Mouse (Mus musculus) heart, adult 8-10 months (tissue): ENCODE measurements around the gene Ctrl. TPM values are rescaled to one million over a fixed set of nuclear protein-coding genes. Genes with fewer than 3 reads are reported as not detected.

ENCODE experiments used
- microRNA-seq: library from miRNA; unstranded; fragments of <30 nt; microRNA quantifications from one replicate; pipeline ENCODE4 v1.2.0, GENCODE M21; 2022
- total RNA-seq, 4 experiments: library from RNA; stranded (reverse); gene quantifications; 2 replicates each; pipeline ENCODE4 v1.2.4; 2022

Gene Ctrl
- total RNA-seq, 4 experiments from 2014 or later: 0.44 TPM; not detected in 3

Small RNAs within 50 kb of the gene (microRNA-seq; reads per million reads assigned to microRNA genes)
- gene Mir7074: not detected

Other genes starting within 250 kb of the Ctrl start
- gene Carmil2, start 247.6 kb downstream of the Ctrl start, total RNA-seq: under 1 TPM; 0.13 to 0.22 (median 0.14) TPM
- 10 to 100 TPM; 10.2 to 11.5 (median 10.5) TPM for gene Acd, start 232.8 kb downstream of the Ctrl start, total RNA-seq
- 1 to 10 TPM; 5.9 to 8.1 (median 7.0) TPM for gene Pard6a, start 232.7 kb downstream of the Ctrl start, total RNA-seq
- gene 4933405L10Rik, start 226.2 kb downstream of the Ctrl start, total RNA-seq: not detected
- gene Enkd1, start 225.7 kb downstream of the Ctrl start, total RNA-seq: 1 to 10 TPM; 1.2 to 2.7 (median 2.3) TPM
- 1 to 10 TPM; 2.8 to 3.9 (median 3.5) TPM for gene Gfod2, start 175.2 kb downstream of the Ctrl start, total RNA-seq
- 10 to 100 TPM; 17.4 to 20.0 (median 18.7) TPM for gene Ranbp10, start 106.5 kb downstream of the Ctrl start, total RNA-seq
- not detected for gene Tsnaxip1, start 106.1 kb downstream of the Ctrl start, total RNA-seq
- gene Cenpt, start 80.6 kb downstream of the Ctrl start, total RNA-seq: 1 to 10 TPM; 2.0 to 2.6 (median 2.5) TPM
- 10 to 100 TPM; 26.4 to 30.7 (median 28.0) TPM for gene Thap11, start 78.7 kb downstream of the Ctrl start, total RNA-seq
- 10 to 100 TPM; 16.4 to 44.3 (median 30.6) TPM for gene Nutf2, start 73.3 kb downstream of the Ctrl start, total RNA-seq
- gene Edc4, start 53.0 kb downstream of the Ctrl start, total RNA-seq: 10 to 100 TPM; 23.6 to 25.6 (median 24.2) TPM
- 1 to 10 TPM in 1 of 4 experiments, under 1 TPM in 3; 0.49 to 1.1 (median 0.85) TPM for gene Nrn1l, start 40.3 kb downstream of the Ctrl start, total RNA-seq
- 10 to 100 TPM; 15.6 to 19.2 (median 18.1) TPM for gene Pskh1, start 33.4 kb downstream of the Ctrl start, total RNA-seq
- gene Psmb10, start 4.6 kb upstream of the Ctrl start, total RNA-seq: 10 to 100 TPM; 54.6 to 72.9 (median 62.2) TPM
- gene Lcat, start 9.5 kb upstream of the Ctrl start, total RNA-seq: 1 to 10 TPM in 1 of 4 experiments, under 1 TPM in 3; 0.34 to 1.7 (median 0.57) TPM
- gene Slc12a4, start 32.2 kb upstream of the Ctrl start, total RNA-seq: 10 to 100 TPM; 39.9 to 50.4 (median 43.5) TPM
- gene Dpep3, start 45.6 kb upstream of the Ctrl start, total RNA-seq: not detected
- 10 to 100 TPM in 1 of 4 experiments, 1 to 10 TPM in 3; 8.5 to 10.9 (median 8.7) TPM for gene Dus2, start 57.5 kb upstream of the Ctrl start, total RNA-seq
- not detected for gene Dpep2nb, start 72.1 kb upstream of the Ctrl start, total RNA-seq
- gene Ddx28, start 78.0 kb upstream of the Ctrl start, total RNA-seq: 10 to 100 TPM; 11.0 to 12.4 (median 11.2) TPM
- 10 to 100 TPM; 14.1 to 19.5 (median 18.0) TPM for gene Nfatc3, start 125.0 kb upstream of the Ctrl start, total RNA-seq
- gene Esrp2, start 203.1 kb upstream of the Ctrl start, total RNA-seq: under 1 TPM; 0.23 to 0.81 (median 0.42) TPM
- 10 to 100 TPM in 1 of 4 experiments, 1 to 10 TPM in 3; 7.7 to 10.0 (median 9.4) TPM for gene Pla2g15, start 216.5 kb upstream of the Ctrl start, total RNA-seq
- 10 to 100 TPM in 1 of 4 experiments, 1 to 10 TPM in 3; 6.9 to 10.8 (median 9.6) TPM for gene Slc7a6, start 235.0 kb upstream of the Ctrl start, total RNA-seq